Mouse (Mus musculus): ENCODE data around the gene Syt11. TPM values are rescaled to one million over a fixed set of nuclear protein-coding genes. Genes with fewer than 3 reads are reported as not detected.

Syt11 gene
- polyA plus RNA-seq, 1 experiment = 3.6 TPM

- 63% methylated on average over 4 of the region's 4 CpGs for WGBS
- DNase-seq (ENCODE audit: low read depth in 1 of 2, low spot score in 2 of 2) = no peak
- no peak for TF ChIP-seq CTCF (IDR thresholded peaks at IDR 0.05; ENCODE audit: extremely low read depth, insufficient read depth, insufficient read length, insufficient replicate concordance)
- TF ChIP-seq POLR2A (IDR thresholded peaks at IDR 0.05; ENCODE audit: low read depth, low read length) = no peak
- no peak overlapping the region for H3K27ac ChIP-seq (ENCODE audit: insufficient read depth, low read length)
- H3K4me3 ChIP-seq (ENCODE audit: extremely low read depth, insufficient read depth, insufficient read length) = no peak overlapping the region
- H3K36me3 ChIP-seq (ENCODE audit: control insufficient read depth, insufficient read depth, low read length) = no peaks in the 10 kb centered on the region
- no peaks in the 10 kb centered on the region for H3K27me3 ChIP-seq (ENCODE audit: control insufficient read depth, insufficient read depth, low read length)
- no peaks in the 10 kb centered on the region for H3K4me1 ChIP-seq (ENCODE audit: control insufficient read depth, insufficient read depth, insufficient read length)
Observed at GRCm38 (mm10) chr3:88746871-88747231, 28.1 kb downstream of the Syt11 start.

- no peak for DNase-seq (ENCODE audit: low read depth in 1 of 2, low spot score in 2 of 2)
- 0 out of 2 replicates have a peak overlapping the region, but pooled peaks have one; percentile 16 for H3K27ac ChIP-seq (ENCODE audit: insufficient read depth, low read length)
- TF ChIP-seq POLR2A (IDR thresholded peaks at IDR 0.05; ENCODE audit: low read depth, low read length) (no peak), CTCF (IDR thresholded peaks at IDR 0.05; ENCODE audit: extremely low read depth, insufficient read depth, insufficient read length, insufficient replicate concordance) (no peak)
- H3K27me3 ChIP-seq (ENCODE audit: control insufficient read depth, insufficient read depth, low read length) = no peaks in the 10 kb centered on the region
- no peaks in the 10 kb centered on the region for H3K36me3 ChIP-seq (ENCODE audit: control insufficient read depth, insufficient read depth, low read length)
- H3K4me1 ChIP-seq (ENCODE audit: control insufficient read depth, insufficient read depth, insufficient read length) = no peaks in the 10 kb centered on the region
- 77% methylated on average over 15 of the region's 15 CpGs for WGBS
- no peak overlapping the region for H3K4me3 ChIP-seq (ENCODE audit: extremely low read depth, insufficient read depth, insufficient read length)
Observed at GRCm38 (mm10) chr3:88746139-88746870, 28.7 kb downstream of the Syt11 start.

DNA sequence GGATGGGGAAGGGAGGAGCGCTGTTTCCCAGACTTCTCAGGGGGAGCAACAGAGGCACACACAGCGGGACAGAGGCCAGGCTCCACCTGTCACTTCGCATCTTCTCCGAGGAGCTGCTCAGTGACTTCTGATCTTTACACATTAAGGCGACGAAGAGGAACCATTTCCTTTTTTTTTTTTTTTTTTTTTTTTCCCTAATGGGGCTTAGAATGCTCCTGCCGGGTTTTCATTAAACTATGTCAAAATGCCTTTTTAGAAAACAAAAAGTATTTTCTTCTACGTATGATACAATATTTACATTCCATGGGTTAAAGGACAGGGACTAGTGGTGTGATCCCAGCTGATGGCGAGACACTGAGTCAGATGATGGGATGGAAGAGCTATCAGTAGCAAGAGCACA, 29.4 kb downstream of the Syt11 start:
- no peak for TF ChIP-seq CTCF (IDR thresholded peaks at IDR 0.05; ENCODE audit: extremely low read depth, insufficient read depth, insufficient read length, insufficient replicate concordance)
- no peak for TF ChIP-seq POLR2A (IDR thresholded peaks at IDR 0.05; ENCODE audit: low read depth, low read length)
- Histone ChIP-seq H3K4me1 (ENCODE audit: control insufficient read depth, insufficient read depth, insufficient read length) (no peaks in the 10 kb centered on the region), H3K27me3 (ENCODE audit: control insufficient read depth, insufficient read depth, low read length) (no peaks in the 10 kb centered on the region), H3K27ac (ENCODE audit: insufficient read depth, low read length) (no peak overlapping the region), H3K36me3 (ENCODE audit: control insufficient read depth, insufficient read depth, low read length) (no peaks in the 10 kb centered on the region), H3K4me3 (ENCODE audit: extremely low read depth, insufficient read depth, insufficient read length) (no peak overlapping the region)
- 63% methylated on average over 9 of the region's 9 CpGs for WGBS
- no peak for DNase-seq (ENCODE audit: low read depth in 1 of 2, low spot score in 2 of 2)

- no peak for TF ChIP-seq POLR2A (IDR thresholded peaks at IDR 0.05; ENCODE audit: low read depth, low read length)
- no peak for TF ChIP-seq CTCF (IDR thresholded peaks at IDR 0.05; ENCODE audit: extremely low read depth, insufficient read depth, insufficient read length, insufficient replicate concordance)
- Histone ChIP-seq H3K36me3 (ENCODE audit: control insufficient read depth, insufficient read depth, low read length) (no peaks in the 10 kb centered on the region), H3K27me3 (ENCODE audit: control insufficient read depth, insufficient read depth, low read length) (no peaks in the 10 kb centered on the region), H3K27ac (ENCODE audit: insufficient read depth, low read length) (no peak overlapping the region), H3K4me1 (ENCODE audit: control insufficient read depth, insufficient read depth, insufficient read length) (no peaks in the 10 kb centered on the region), H3K4me3 (ENCODE audit: extremely low read depth, insufficient read depth, insufficient read length) (no peak overlapping the region)
- no peak for DNase-seq (ENCODE audit: low read depth in 1 of 2, low spot score in 2 of 2)
- WGBS = 84% methylated on average over 3 of the region's 3 CpGs
Observed at GRCm38 (mm10) chr3:88740147-88740546, 34.8 kb downstream of the Syt11 start.

- H3K27me3 ChIP-seq (ENCODE audit: control insufficient read depth, insufficient read depth, low read length) = no peaks in the 10 kb centered on the region
- WGBS = 23% methylated on average over 3 of the region's 3 CpGs
- TF ChIP-seq POLR2A (IDR thresholded peaks at IDR 0.05; ENCODE audit: low read depth, low read length) = no peak
- peak; percentile 72; the same call in 1 of the 2 replicates for TF ChIP-seq CTCF (IDR thresholded peaks at IDR 0.05; ENCODE audit: extremely low read depth, insufficient read depth, insufficient read length, insufficient replicate concordance)
- DNase-seq (ENCODE audit: low read depth in 1 of 2, low spot score in 2 of 2) = peak; percentile 14 to 59
- no peaks in the 10 kb centered on the region for H3K36me3 ChIP-seq (ENCODE audit: control insufficient read depth, insufficient read depth, low read length)
- H3K27ac ChIP-seq (ENCODE audit: insufficient read depth, low read length) = no peak overlapping the region
- no peak overlapping the region for H3K4me3 ChIP-seq (ENCODE audit: extremely low read depth, insufficient read depth, insufficient read length)
- H3K4me1 ChIP-seq (ENCODE audit: control insufficient read depth, insufficient read depth, insufficient read length) = no peaks in the 10 kb centered on the region
Observed at GRCm38 (mm10) chr3:88738641-88739040, 36.3 kb downstream of the Syt11 start.

DNA sequence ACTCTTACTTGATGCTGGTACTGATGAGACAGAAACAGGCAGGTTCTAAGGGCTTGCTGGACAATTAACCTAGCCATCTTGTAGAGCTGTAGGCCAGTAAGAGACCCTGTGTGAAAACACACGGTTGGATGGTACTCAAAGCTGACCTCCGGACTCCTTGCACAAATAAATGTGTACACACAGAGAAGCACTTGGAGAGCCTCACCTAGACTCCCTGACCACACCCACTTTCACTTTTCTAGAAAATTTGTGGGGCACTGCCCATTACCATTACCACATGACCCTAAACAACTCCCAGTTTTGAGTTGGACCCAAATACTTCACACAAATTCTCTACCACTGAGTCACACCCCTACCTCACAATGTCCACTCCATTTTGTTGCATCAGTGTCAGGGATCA, 38.4 kb downstream of the Syt11 start:
- Histone ChIP-seq H3K4me3 (ENCODE audit: extremely low read depth, insufficient read depth, insufficient read length) (no peak overlapping the region), H3K27ac (ENCODE audit: insufficient read depth, low read length) (no peak overlapping the region), H3K27me3 (ENCODE audit: control insufficient read depth, insufficient read depth, low read length) (no peaks in the 10 kb centered on the region), H3K36me3 (ENCODE audit: control insufficient read depth, insufficient read depth, low read length) (no peaks in the 10 kb centered on the region), H3K4me1 (ENCODE audit: control insufficient read depth, insufficient read depth, insufficient read length) (no peaks in the 10 kb centered on the region)
- TF ChIP-seq CTCF (IDR thresholded peaks at IDR 0.05; ENCODE audit: extremely low read depth, insufficient read depth, insufficient read length, insufficient replicate concordance) (no peak), POLR2A (IDR thresholded peaks at IDR 0.05; ENCODE audit: low read depth, low read length) (no peak)
- DNase-seq (ENCODE audit: low read depth in 1 of 2, low spot score in 2 of 2) = no peak
- 86% methylated on average over 2 of the region's 2 CpGs for WGBS

DNA sequence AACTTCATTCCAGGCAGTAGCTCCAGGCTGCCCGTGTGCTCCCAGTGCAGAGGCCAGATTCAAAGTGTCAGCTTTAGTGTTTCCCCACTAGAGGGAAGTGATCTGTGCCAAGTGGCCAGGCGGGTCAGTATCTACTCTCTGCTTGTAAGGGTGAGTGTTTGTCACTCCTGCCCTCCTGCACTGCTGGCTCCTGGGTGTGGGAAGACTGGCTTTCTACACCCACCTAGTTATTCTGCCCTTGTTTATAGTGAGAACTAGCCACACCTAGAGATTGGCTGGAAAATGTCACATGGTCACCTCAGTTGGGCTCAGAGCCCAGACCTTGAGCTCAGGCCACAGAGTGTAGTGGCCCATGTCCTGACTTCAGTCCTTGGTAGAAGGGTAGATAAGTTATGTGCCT, 55.9 kb downstream of the Syt11 start:
- 73% methylated on average over 2 of the region's 2 CpGs for WGBS
- peaks cover 2% of the 10 kb centered on the region for H3K36me3 ChIP-seq (ENCODE audit: control insufficient read depth, insufficient read depth, low read length)
- 0 out of 2 replicates have a peak, but pooled peaks cover 3% of the 10 kb centered on the region for H3K4me1 ChIP-seq (ENCODE audit: control insufficient read depth, insufficient read depth, insufficient read length)
- DNase-seq (ENCODE audit: low read depth in 1 of 2, low spot score in 2 of 2) = no peak
- H3K4me3 ChIP-seq (ENCODE audit: extremely low read depth, insufficient read depth, insufficient read length) = no peak overlapping the region
- H3K27ac ChIP-seq (ENCODE audit: insufficient read depth, low read length) = no peak overlapping the region
- H3K27me3 ChIP-seq (ENCODE audit: control insufficient read depth, insufficient read depth, low read length) = no peaks in the 10 kb centered on the region
- TF ChIP-seq CTCF (IDR thresholded peaks at IDR 0.05; ENCODE audit: extremely low read depth, insufficient read depth, insufficient read length, insufficient replicate concordance) (no peak), POLR2A (IDR thresholded peaks at IDR 0.05; ENCODE audit: low read depth, low read length) (no peak)

Data from spleen, adult 2 months (tissue).